Mouse (Mus musculus): ENCODE results near the gene Map1s.

Gene Map1s

GRCm38 (mm10) chr8:70897681-70898413 is 7.9 kb upstream of the Map1s start:
- DNase-seq (ENCODE audit: inconsistent age in 2 of 2, low spot score in 1 of 2) = peak; percentile 86 to 95

- DNase-seq (ENCODE audit: inconsistent age in 2 of 2, low spot score in 1 of 2) = peak in 1 of 2 experiments; percentile 47
Measured at GRCm38 (mm10) chr8:70898661-70899198, 7.0 kb upstream of the Map1s start.

- no peak for DNase-seq (ENCODE audit: inconsistent age in 2 of 2, low spot score in 1 of 2)
Measured at GRCm38 (mm10) chr8:70899226-70899625, 6.5 kb upstream of the Map1s start.

- DNase-seq (ENCODE audit: inconsistent age in 2 of 2, low spot score in 1 of 2) = peak; percentile 56 to 66
Measured at GRCm38 (mm10) chr8:70900872-70901387, 4.8 kb upstream of the Map1s start.

- DNase-seq (ENCODE audit: inconsistent age in 2 of 2, low spot score in 1 of 2) = no peak
Measured at GRCm38 (mm10) chr8:70902211-70902610, 3.5 kb upstream of the Map1s start.

GRCm38 (mm10) chr8:70903112-70903511 is 2.6 kb upstream of the Map1s start:
- no peak for DNase-seq (ENCODE audit: inconsistent age in 2 of 2, low spot score in 1 of 2)

- no peak for DNase-seq (ENCODE audit: inconsistent age in 2 of 2, low spot score in 1 of 2)
Measured at GRCm38 (mm10) chr8:70903582-70903981, 2.1 kb upstream of the Map1s start.

GRCm38 (mm10) chr8:70904532-70904931 is 1.2 kb upstream of the Map1s start:
- peak; percentile 48 to 73 for DNase-seq (ENCODE audit: inconsistent age in 2 of 2, low spot score in 1 of 2)

GRCm38 (mm10) chr8:70905463-70905830 is 285 bp upstream of the Map1s start:
- no peak for DNase-seq (ENCODE audit: inconsistent age in 2 of 2, low spot score in 1 of 2)

- no peak for DNase-seq (ENCODE audit: inconsistent age in 2 of 2, low spot score in 1 of 2)
Measured at GRCm38 (mm10) chr8:70907518-70907917, 1.8 kb downstream of the Map1s start.

- DNase-seq (ENCODE audit: inconsistent age in 2 of 2, low spot score in 1 of 2) = no peak
Measured at GRCm38 (mm10) chr8:70911596-70911995, 5.9 kb downstream of the Map1s start.

GRCm38 (mm10) chr8:70912955-70913354 is 7.2 kb downstream of the Map1s start:
- DNase-seq (ENCODE audit: inconsistent age in 2 of 2, low spot score in 1 of 2) = no peak

- DNase-seq (ENCODE audit: inconsistent age in 2 of 2, low spot score in 1 of 2) = no peak
Measured at GRCm38 (mm10) chr8:70913523-70913922, 7.8 kb downstream of the Map1s start.

GRCm38 (mm10) chr8:70914704-70915103 is 9.0 kb downstream of the Map1s start:
- no peak for DNase-seq (ENCODE audit: inconsistent age in 2 of 2, low spot score in 1 of 2)

GRCm38 (mm10) chr8:70920049-70920922 is 14.6 kb downstream of the Map1s start:
- DNase-seq (ENCODE audit: inconsistent age in 2 of 2, low spot score in 1 of 2) = no peak

GRCm38 (mm10) chr8:70924151-70924550 is 18.4 kb downstream of the Map1s start:
- DNase-seq (ENCODE audit: inconsistent age in 2 of 2, low spot score in 1 of 2) = no peak

- DNase-seq (ENCODE audit: inconsistent age in 2 of 2, low spot score in 1 of 2) = no peak
Measured at GRCm38 (mm10) chr8:70925754-70926153, 20.0 kb downstream of the Map1s start.

- no peak for DNase-seq (ENCODE audit: inconsistent age in 2 of 2, low spot score in 1 of 2)
Measured at GRCm38 (mm10) chr8:70926396-70926795, 20.7 kb downstream of the Map1s start.

- no peak for DNase-seq (ENCODE audit: inconsistent age in 2 of 2, low spot score in 1 of 2)
Measured at GRCm38 (mm10) chr8:70928096-70928495, 22.4 kb downstream of the Map1s start.

GRCm38 (mm10) chr8:70928778-70929322 is 23.1 kb downstream of the Map1s start:
- no peak for DNase-seq (ENCODE audit: inconsistent age in 2 of 2, low spot score in 1 of 2)

GRCm38 (mm10) chr8:70931731-70932130 is 26.0 kb downstream of the Map1s start:
- no peak for DNase-seq (ENCODE audit: inconsistent age in 2 of 2, low spot score in 1 of 2)

Measured in adrenal gland, adult (tissue).